Mouse (Mus musculus) testis, adult 2 months (tissue): ENCODE measurements around the gene Stoml2.

Experiments used
- CTCF ChIP-seq: fragments of 200-500 bp; IDR thresholded peaks from 2 replicates; pipeline ENCODE4 v1.5.1; 2012; ENCODE audit warnings: low read depth, mild to moderate bottlenecking, inconsistent platforms, low read length, moderate library complexity; ENCODE audit not compliant: control insufficient read depth, insufficient read depth, insufficient replicate concordance
- POLR2A ChIP-seq: fragments of 200-500 bp; IDR thresholded peaks from 2 replicates; pipeline ENCODE4 v1.6.1; 2012; ENCODE audit warnings: low read depth, mild to moderate bottlenecking, inconsistent platforms, low read length, moderate library complexity; ENCODE audit not compliant: control insufficient read depth

DNA sequence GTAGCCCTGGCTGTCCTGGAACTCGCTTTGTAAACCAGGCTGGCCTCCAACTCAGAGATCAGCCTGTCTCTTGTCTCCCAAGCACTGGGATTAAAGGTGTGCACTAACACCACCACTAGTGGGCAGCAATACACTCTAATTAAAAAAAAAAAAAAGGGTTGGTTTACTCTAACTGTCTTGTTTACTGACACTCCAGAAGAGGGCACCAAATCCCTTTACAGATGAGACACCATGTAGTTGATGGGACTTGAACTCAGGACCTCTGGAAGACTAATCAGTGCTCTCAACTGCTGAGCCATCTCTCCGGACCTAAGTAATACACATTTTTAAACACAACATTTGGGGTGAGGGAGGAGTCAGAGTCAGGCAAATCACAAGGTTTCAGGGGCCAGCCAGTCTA, 25.7 kb downstream of the Stoml2 start:
- TF ChIP-seq POLR2A = no peak
- TF ChIP-seq CTCF = no peak
